Mouse (Mus musculus) left cerebral cortex, adult 18-20 months (tissue): ENCODE measurements around the gene Nudt14. TPM values are rescaled to one million over a fixed set of nuclear protein-coding genes. Genes with fewer than 3 reads are reported as not detected.

Source experiments
- DNase-seq, 2 experiments: peaks; one replicate each; pipeline ENCODE4 v3.0.0; 2021 to 2022; ENCODE audit warnings: low spot score in 2 of 2, mixed read lengths in 1 of 2
- total RNA-seq, 2 experiments: library from RNA; stranded (reverse); gene quantifications; 2 replicates each; pipeline ENCODE4 v1.2.3; 2021

Gene Nudt14
- total RNA-seq, 2 experiments from 2014 or later, result 10.4 to 12.2 TPM

- DNase-seq, result no peak
Observed at GRCm38 (mm10) chr12:112950761-112951129, 8.8 kb upstream of the Nudt14 start.

GRCm38 (mm10) chr12:112950040-112950760 is 8.3 kb upstream of the Nudt14 start:
- DNase-seq, result peak; percentile 94 to 98

GRCm38 (mm10) chr12:112947307-112947706 is 5.4 kb upstream of the Nudt14 start:
- peak; percentile 44 to 48 for DNase-seq

- no peak for DNase-seq
Observed at GRCm38 (mm10) chr12:112943669-112944068, 1.7 kb upstream of the Nudt14 start.

GRCm38 (mm10) chr12:112941156-112941775 is 658 bp downstream of the Nudt14 start:
- peak in 1 of 2 experiments; percentile 30 for DNase-seq

- no peak for DNase-seq
Observed at GRCm38 (mm10) chr12:112940710-112941109, 1.2 kb downstream of the Nudt14 start.

GRCm38 (mm10) chr12:112940238-112940637 is 1.7 kb downstream of the Nudt14 start:
- no peak for DNase-seq

GRCm38 (mm10) chr12:112938873-112939565 is 2.9 kb downstream of the Nudt14 start:
- no peak for DNase-seq

GRCm38 (mm10) chr12:112938366-112938765 is 3.6 kb downstream of the Nudt14 start:
- DNase-seq, result no peak

GRCm38 (mm10) chr12:112937906-112938305 is 4.0 kb downstream of the Nudt14 start:
- peak; percentile 58 to 60 for DNase-seq

- no peak for DNase-seq
Observed at GRCm38 (mm10) chr12:112932647-112933046, 9.3 kb downstream of the Nudt14 start.

- peak; percentile 65 to 78 for DNase-seq
Observed at GRCm38 (mm10) chr12:112929562-112930352, 12.2 kb downstream of the Nudt14 start, which contains the start of gene Jag2. Jag2 (minus strand) TSS chr12:112929776.

- DNase-seq, result peak; percentile 55 to 77
Observed at GRCm38 (mm10) chr12:112928401-112929241, 13.3 kb downstream of the Nudt14 start.

- DNase-seq, result no peak
Observed at GRCm38 (mm10) chr12:112927265-112927664, 14.7 kb downstream of the Nudt14 start.

- DNase-seq, result no peak
Observed at GRCm38 (mm10) chr12:112925950-112926349, 16.0 kb downstream of the Nudt14 start.

GRCm38 (mm10) chr12:112922541-112922940 is 19.4 kb downstream of the Nudt14 start:
- no peak for DNase-seq

GRCm38 (mm10) chr12:112921518-112921917 is 20.4 kb downstream of the Nudt14 start:
- DNase-seq, result no peak

- DNase-seq, result no peak
Observed at GRCm38 (mm10) chr12:112917906-112918305, 24.0 kb downstream of the Nudt14 start.

- DNase-seq, result no peak
Observed at GRCm38 (mm10) chr12:112917486-112917885, 24.4 kb downstream of the Nudt14 start.

GRCm38 (mm10) chr12:112916698-112917400 is 25.1 kb downstream of the Nudt14 start:
- DNase-seq, result no peak
